Comparison of ENCODE assay signal across 17 mouse cellular contexts in the genomic region with DNA sequence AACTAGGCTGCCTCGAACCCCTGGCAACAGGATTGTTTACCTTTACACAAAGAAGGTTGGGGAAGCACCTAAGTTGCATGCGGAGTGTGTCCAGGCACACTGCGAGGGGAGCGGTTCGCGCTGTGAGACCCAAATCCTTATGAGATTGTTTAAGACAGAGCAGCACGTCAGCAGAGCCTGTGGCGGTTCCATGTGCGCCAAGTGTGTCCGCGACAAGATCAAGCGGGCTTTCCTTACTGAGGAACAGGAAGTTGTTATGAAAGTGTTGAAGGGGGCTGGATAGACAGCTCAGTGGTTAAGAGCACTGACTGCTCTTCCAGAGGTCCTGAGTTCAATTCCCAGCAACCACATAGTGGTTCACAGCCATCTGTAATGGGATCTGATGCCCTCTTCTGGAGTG. TPM values are rescaled to one million over a fixed set of nuclear protein-coding genes. Genes with fewer than 3 reads are reported as not detected.
"Had no signal": no experiment of that assay in that cellular context is flagged by ENCODE, and none has a peak within 500 bp of the region (broad histone marks: within the 10 kb centered on the region; RNA-seq: fewer than 3 reads in every experiment).

No protein-coding gene starts in this region.

- H3K4me3 ChIP-seq: layer of hippocampus, adult 2 months; limb, embryonic 13.5 days; midbrain, embryonic 15.5 days; neural tube, embryonic 13.5 days had no signal

- H3K27me3 ChIP-seq: megakaryocyte, embryonic 14.5 days had no signal

- H3K4me1 ChIP-seq: neural tube, embryonic 13.5 days had no signal

- H3K9ac ChIP-seq: limb, embryonic 13.5 days; liver, embryonic 14.5 days; midbrain, embryonic 15.5 days; neural tube, embryonic 13.5 days had no signal

- H3K27ac ChIP-seq: layer of hippocampus, adult 2 months; limb, embryonic 13.5 days; liver, embryonic 14.5 days; midbrain, embryonic 15.5 days; neural tube, embryonic 13.5 days; stomach, postnatal 0 days had no signal

- H3K36me3 ChIP-seq: limb, embryonic 13.5 days; midbrain, embryonic 15.5 days; neural tube, embryonic 13.5 days had no signal

- DNase-seq: left cerebral cortex, postnatal 4 days; lung, adult 2 months; lung, postnatal 36 days; right cerebral cortex, adult 18-20 months; right cerebral cortex, postnatal 25 days; thymus, adult 18-20 months; thymus, postnatal 14 days had no signal

- ATAC-seq: lung, postnatal 0 days; midbrain, embryonic 15.5 days had no signal

- H3K9me3 ChIP-seq: limb, embryonic 13.5 days; megakaryocyte, embryonic 14.5 days; midbrain, embryonic 15.5 days; neural tube, embryonic 13.5 days had no signal

- H3K4me2 ChIP-seq: limb, embryonic 13.5 days; midbrain, embryonic 11.5 days; midbrain, embryonic 15.5 days; neural tube, embryonic 13.5 days had no signal

RNA-seq across cellular contexts. Expression of a gene that starts 49.4 kb away (rescaled TPM):
- total RNA-seq: monocyte, adult 5-6 weeks had no signal
- polyA plus RNA-seq: midbrain, embryonic 11.5 days had no signal
